In the genomic region with DNA sequence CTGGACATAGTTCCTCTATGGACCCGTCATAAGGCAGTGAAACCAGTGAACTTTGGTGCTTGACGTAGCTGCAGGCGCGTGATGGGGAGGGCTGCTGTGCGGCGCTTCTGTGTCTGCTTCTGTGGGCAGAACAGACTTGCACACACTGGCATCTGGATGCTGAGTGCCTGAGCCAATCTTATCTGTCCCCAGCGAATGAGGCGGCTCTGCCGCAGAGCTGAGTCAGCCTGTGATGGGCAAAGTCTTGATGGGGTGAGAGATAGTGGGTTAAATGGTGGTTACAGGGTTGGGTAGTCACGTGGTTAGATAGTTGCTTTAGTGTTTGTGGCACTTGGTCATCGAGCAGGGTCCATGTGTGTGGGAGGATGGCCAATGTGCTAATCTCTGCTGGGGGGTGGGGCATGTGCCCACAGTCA, we compare ENCODE assay signal across 8 mouse cellular contexts. TPM values are rescaled to one million over a fixed set of nuclear protein-coding genes. Genes with fewer than 3 reads are reported as not detected.
A peak's percentile ranks its signal among the peaks of the same experiment; 100 is the strongest.
DNase-seq lines count a peak whose midpoint lies in the region; ATAC-seq and TF ChIP-seq lines count a peak whose summit lies in the region.

No protein-coding gene starts in this region.

- no peak for DNase-seq in testis, postnatal 14 days (ENCODE audit: low spot score)
- peak; percentile 47 to 60 for DNase-seq in heart, postnatal 10 days
- DNase-seq in layer of hippocampus, postnatal 36 days: peak; percentile 59 to 62
- DNase-seq in lung, postnatal 36 days: peak; percentile 76
- no peak for DNase-seq in embryo, embryonic 9.5 days (ENCODE audit: extremely low spot score)

- TF ChIP-seq POLR2A in testis, adult 2 months (IDR thresholded peaks at IDR 0.05; ENCODE audit: control insufficient read depth, low read depth, low read length): no peak
- peak; percentile 54; the same call in 1 of the 2 replicates for TF ChIP-seq POLR2A in cortical plate, adult 2 months (IDR thresholded peaks at IDR 0.05; ENCODE audit: extremely low read depth, insufficient read depth, low read length)

- peak overlapping the region; percentile 69; the same call in 1 of the 2 replicates for H3K4me2 ChIP-seq in stomach, embryonic 16.5 days (ENCODE audit: low read depth, low read length)

- H3K4me3 ChIP-seq in testis, adult 2 months (ENCODE audit: control insufficient read depth, low read depth, low read length): peak overlapping the region; percentile 26
- no peak overlapping the region for H3K4me3 ChIP-seq in cortical plate, adult 2 months (ENCODE audit: insufficient read depth, low read length)
- no peak overlapping the region for H3K4me3 ChIP-seq in stomach, embryonic 16.5 days (replicated peaks; ENCODE audit: low read length)

- no peaks in the 10 kb centered on the region for H3K27me3 ChIP-seq in testis, adult 2 months (ENCODE audit: control insufficient read depth, insufficient read depth, low read length)
- H3K27me3 ChIP-seq in stomach, embryonic 16.5 days (ENCODE audit: control insufficient read depth, insufficient read depth, low read length): no peaks in the 10 kb centered on the region

- intact Hi-C loops in heart, postnatal 10 days (cut with DNase I): no loop called here

- peak overlapping the region; percentile 88 for H3K27ac ChIP-seq in testis, adult 2 months (ENCODE audit: control insufficient read depth, insufficient read depth, low read depth, low read length)
- H3K27ac ChIP-seq in cortical plate, adult 2 months (ENCODE audit: insufficient read depth, low read length): peak overlapping the region; percentile 31
- peak overlapping the region; percentile 100 for H3K27ac ChIP-seq in stomach, embryonic 16.5 days (ENCODE audit: low read length)

- no peaks in the 10 kb centered on the region for H3K9me3 ChIP-seq in stomach, embryonic 16.5 days (replicated peaks; ENCODE audit: control insufficient read depth, low read length)

- H3K36me3 ChIP-seq in testis, adult 2 months (ENCODE audit: control insufficient read depth, insufficient read depth, low read length): no peaks in the 10 kb centered on the region
- H3K36me3 ChIP-seq in stomach, embryonic 16.5 days (ENCODE audit: control insufficient read depth, insufficient read depth, low read length): 0 out of 2 replicates have a peak, but pooled peaks cover under 1% of the 10 kb centered on the region

- no peak for ATAC-seq in stomach, embryonic 16.5 days (ENCODE audit: insufficient read depth, low FRiP score)

- WGBS in stomach, embryonic 16.5 days: 46% methylated on average over 11 of the region's 11 CpGs

- H3K4me1 ChIP-seq in testis, adult 2 months (ENCODE audit: control insufficient read depth, insufficient read depth, low read length): peaks cover 33% of the 10 kb centered on the region
- H3K4me1 ChIP-seq in cortical plate, adult 2 months (ENCODE audit: control insufficient read depth, insufficient read depth, low read length): peaks cover 5% of the 10 kb centered on the region
- H3K4me1 ChIP-seq in stomach, embryonic 16.5 days (ENCODE audit: control insufficient read depth, insufficient read depth, low read length): peaks cover 49% of the 10 kb centered on the region

- peak overlapping the region; percentile 12; the same call in 1 of the 2 replicates for H3K9ac ChIP-seq in stomach, embryonic 16.5 days (ENCODE audit: low read length)

- no peak for TF ChIP-seq CTCF in testis, adult 2 months (IDR thresholded peaks at IDR 0.05; ENCODE audit: control insufficient read depth, insufficient read depth, insufficient replicate concordance, low read depth, low read length)
- TF ChIP-seq CTCF in cortical plate, adult 2 months (IDR thresholded peaks at IDR 0.05; ENCODE audit: extremely low read depth, insufficient read depth, low read length): no peak

RNA-seq across cellular contexts. Expression of gene Zfp36, which starts 2.9 kb away (rescaled TPM):
- 3.8 and 4.9 TPM in 2 replicates for polyA plus RNA-seq in testis, adult 2 months (2012; rRNA removed)
- 3.6 and 3.8 TPM in 2 replicates for polyA plus RNA-seq in cortical plate, adult 2 months (2012; rRNA removed)
- 10 to 100 TPM; 12.7 to 15.8 TPM for total RNA-seq in heart, postnatal 10 days (2021)
- total RNA-seq in layer of hippocampus, postnatal 36 days (2021): 1 to 10 TPM; 3.1 to 3.9 TPM
- 26.1 and 35.1 TPM in 2 replicates for polyA plus RNA-seq in stomach, embryonic 16.5 days (2015; fragmentation: Nextera tagmentation; extraction: Ambion mirVana)

RNA-seq across cellular contexts. Expression of gene Med29, which starts 9.5 kb away (rescaled TPM):
- polyA plus RNA-seq in testis, adult 2 months (2012; rRNA removed): 129 and 135 TPM in 2 replicates
- 38.6 and 42.6 TPM in 2 replicates for polyA plus RNA-seq in cortical plate, adult 2 months (2012; rRNA removed)
- 10 to 100 TPM; 20.7 to 22.6 TPM for total RNA-seq in heart, postnatal 10 days (2021)
- 10 to 100 TPM; 18.3 to 19.6 TPM for total RNA-seq in layer of hippocampus, postnatal 36 days (2021)
- 38.7 and 41.2 TPM in 2 replicates for polyA plus RNA-seq in stomach, embryonic 16.5 days (2015; fragmentation: Nextera tagmentation; extraction: Ambion mirVana)

RNA-seq across cellular contexts. Expression of gene Paf1, which starts 9.8 kb away (rescaled TPM):
- polyA plus RNA-seq in testis, adult 2 months (2012; rRNA removed): 84.1 and 97.0 TPM in 2 replicates
- polyA plus RNA-seq in cortical plate, adult 2 months (2012; rRNA removed): 101 and 108 TPM in 2 replicates
- total RNA-seq in heart, postnatal 10 days (2021): 10 to 100 TPM; 41.7 to 51.2 TPM
- 10 to 100 TPM; 68.9 to 70.1 TPM for total RNA-seq in layer of hippocampus, postnatal 36 days (2021)
- polyA plus RNA-seq in stomach, embryonic 16.5 days (2015; fragmentation: Nextera tagmentation; extraction: Ambion mirVana): 84.3 and 88.5 TPM in 2 replicates

RNA-seq across cellular contexts. Expression of gene Plekhg2, which starts 10.6 kb away (rescaled TPM):
- 14.7 and 20.1 TPM in 2 replicates for polyA plus RNA-seq in testis, adult 2 months (2012; rRNA removed)
- polyA plus RNA-seq in cortical plate, adult 2 months (2012; rRNA removed): 3.5 and 4.2 TPM in 2 replicates
- total RNA-seq in heart, postnatal 10 days (2021): 10 to 100 TPM; 36.0 to 42.3 TPM
- total RNA-seq in layer of hippocampus, postnatal 36 days (2021): 1 to 10 TPM; 5.5 to 7.4 TPM
- 49.9 and 50.7 TPM in 2 replicates for polyA plus RNA-seq in stomach, embryonic 16.5 days (2015; fragmentation: Nextera tagmentation; extraction: Ambion mirVana)

RNA-seq across cellular contexts. Expression of gene Rps16, which starts 32.5 kb away (rescaled TPM):
- 227 and 277 TPM in 2 replicates for polyA plus RNA-seq in testis, adult 2 months (2012; rRNA removed)
- polyA plus RNA-seq in cortical plate, adult 2 months (2012; rRNA removed): 648 and 653 TPM in 2 replicates
- 100 to 1,000 TPM; 768 to 852 TPM for total RNA-seq in heart, postnatal 10 days (2021)
- total RNA-seq in layer of hippocampus, postnatal 36 days (2021): 100 to 1,000 TPM; 454 to 471 TPM
- polyA plus RNA-seq in stomach, embryonic 16.5 days (2015; fragmentation: Nextera tagmentation; extraction: Ambion mirVana): 800 and 962 TPM in 2 replicates

Comparison
In these comparisons a context has a peak if more than half of its experiments do, and no peak if none do; other contexts are left out.
1. H3K27ac ChIP-seq: peak in every context shown above with its lines; median percentile 100 in stomach, embryonic 16.5 days; 88 in testis, adult 2 months; 31 in cortical plate, adult 2 months.
2. DNase-seq: peak in heart, postnatal 10 days (2 of 2), layer of hippocampus, postnatal 36 days (2 of 2) and lung, postnatal 36 days (single experiment); none in testis, postnatal 14 days (single experiment) and embryo, embryonic 9.5 days (single experiment).